Mouse (Mus musculus): ENCODE measurements around the gene Fance. TPM values are rescaled to one million over a fixed set of nuclear protein-coding genes. Genes with fewer than 3 reads are reported as not detected.

Gene Fance
- polyA plus RNA-seq, 1 experiment: 28.5 TPM

GRCm38 (mm10) chr17:28315611-28316160, 2.4 kb downstream of the Fance start:
- no peaks in the 10 kb centered on the region for H3K27me3 ChIP-seq (ENCODE audit: control insufficient read depth, insufficient read depth, insufficient read length)
- no peak overlapping the region for H3K4me3 ChIP-seq
- no peak for TF ChIP-seq REST (IDR thresholded peaks at IDR 0.05; ENCODE audit: insufficient read depth, insufficient read length)
- H3K79me2 ChIP-seq (ENCODE audit: control insufficient read depth, insufficient read depth): peaks cover 15% of the 10 kb centered on the region
- no peak overlapping the region for H3ac ChIP-seq (ENCODE audit: control insufficient read depth, insufficient read length)
- H3K36me3 ChIP-seq (ENCODE audit: control insufficient read depth, insufficient read depth): no peaks in the 10 kb centered on the region
- no peak overlapping the region for H3K4me2 ChIP-seq (ENCODE audit: low read depth)

DNA sequence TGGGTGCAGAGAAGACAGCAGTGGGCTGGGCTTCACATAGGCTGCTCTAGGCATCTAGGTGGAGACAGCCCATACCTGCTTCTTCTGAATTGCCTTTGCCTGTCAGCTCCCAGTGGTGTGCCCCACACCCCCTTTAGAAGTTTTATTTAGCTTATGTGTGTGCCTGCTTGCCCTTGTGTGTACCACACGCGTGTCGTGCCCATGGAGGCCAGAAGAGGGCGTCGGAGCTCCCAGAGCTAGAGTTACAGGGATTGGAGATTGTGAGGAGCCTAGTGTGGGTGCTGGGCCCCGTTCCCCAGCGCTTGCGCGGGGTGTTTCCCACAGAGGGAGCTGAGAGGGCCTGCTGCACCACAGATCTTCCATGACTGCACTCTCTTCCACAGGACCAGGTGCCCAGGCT, 3.2 kb downstream of the Fance start:
- Histone ChIP-seq H3K27me3 (ENCODE audit: control insufficient read depth, insufficient read depth, insufficient read length) (no peaks in the 10 kb centered on the region), H3K4me2 (ENCODE audit: low read depth) (no peak overlapping the region), H3K4me3 (no peak overlapping the region), H3K36me3 (ENCODE audit: control insufficient read depth, insufficient read depth) (no peaks in the 10 kb centered on the region), H3ac (ENCODE audit: control insufficient read depth, insufficient read length) (no peak overlapping the region), H3K79me2 (ENCODE audit: control insufficient read depth, insufficient read depth) (peaks cover 15% of the 10 kb centered on the region)
- TF ChIP-seq CEBPB (IDR thresholded peaks at IDR 0.05; ENCODE audit: insufficient read depth, poor library complexity, severe bottlenecking): no peak
- TF ChIP-seq MYOG (IDR thresholded peaks at IDR 0.05; ENCODE audit: control insufficient read depth in 1 of 3, insufficient read depth in 1 of 3, insufficient read length in 2 of 3, low read depth in 2 of 3): no peak
- TF ChIP-seq E2F4 (IDR thresholded peaks at IDR 0.05; ENCODE audit: insufficient read depth): no peak
- no peak for TF ChIP-seq POLR2AphosphoS2 (IDR thresholded peaks at IDR 0.05; ENCODE audit: insufficient read length, low read depth)
- no peak for TF ChIP-seq POLR2A (IDR thresholded peaks at IDR 0.05; ENCODE audit: insufficient read length, low read depth)
- TF ChIP-seq TCF12 (IDR thresholded peaks at IDR 0.05; ENCODE audit: insufficient read depth, poor library complexity, severe bottlenecking): no peak
- no peak for TF ChIP-seq USF1 (IDR thresholded peaks at IDR 0.05; ENCODE audit: low read depth)
- no peak for TF ChIP-seq MYOD1 (IDR thresholded peaks at IDR 0.05; ENCODE audit: control insufficient read depth in 1 of 3, insufficient read length in 2 of 3, low read depth in 2 of 3)
- TF ChIP-seq MAX (IDR thresholded peaks at IDR 0.05; ENCODE audit: low read depth): no peak
- no peak for TF ChIP-seq REST (IDR thresholded peaks at IDR 0.05; ENCODE audit: insufficient read depth, insufficient read length)
- TF ChIP-seq TCF3 (IDR thresholded peaks at IDR 0.05; ENCODE audit: insufficient read length, low read depth): no peak
- no peak for TF ChIP-seq SRF (IDR thresholded peaks at IDR 0.05; ENCODE audit: control insufficient read depth, insufficient read length, low read depth)

- no peak overlapping the region for H3K4me3 ChIP-seq
- no peak overlapping the region for H3ac ChIP-seq (ENCODE audit: control insufficient read depth, insufficient read length)
- H3K36me3 ChIP-seq (ENCODE audit: control insufficient read depth, insufficient read depth): no peaks in the 10 kb centered on the region
- H3K4me2 ChIP-seq (ENCODE audit: low read depth): no peak overlapping the region
- TF ChIP-seq E2F4 (IDR thresholded peaks at IDR 0.05; ENCODE audit: insufficient read depth) (no peak), POLR2A (IDR thresholded peaks at IDR 0.05; ENCODE audit: insufficient read length, low read depth) (no peak), MYOD1 (IDR thresholded peaks at IDR 0.05; ENCODE audit: control insufficient read depth in 1 of 3, insufficient read length in 2 of 3, low read depth in 2 of 3) (no peak), USF1 (IDR thresholded peaks at IDR 0.05; ENCODE audit: low read depth) (no peak), MAX (IDR thresholded peaks at IDR 0.05; ENCODE audit: low read depth) (no peak), MYOG (IDR thresholded peaks at IDR 0.05; ENCODE audit: control insufficient read depth in 1 of 3, insufficient read depth in 1 of 3, insufficient read length in 2 of 3, low read depth in 2 of 3) (no peak), TCF12 (IDR thresholded peaks at IDR 0.05; ENCODE audit: insufficient read depth, poor library complexity, severe bottlenecking) (no peak), SRF (IDR thresholded peaks at IDR 0.05; ENCODE audit: control insufficient read depth, insufficient read length, low read depth) (no peak), POLR2AphosphoS2 (IDR thresholded peaks at IDR 0.05; ENCODE audit: insufficient read length, low read depth) (no peak), CEBPB (IDR thresholded peaks at IDR 0.05; ENCODE audit: insufficient read depth, poor library complexity, severe bottlenecking) (no peak), REST (IDR thresholded peaks at IDR 0.05; ENCODE audit: insufficient read depth, insufficient read length) (no peak), TCF3 (IDR thresholded peaks at IDR 0.05; ENCODE audit: insufficient read length, low read depth) (no peak)
- H3K79me2 ChIP-seq (ENCODE audit: control insufficient read depth, insufficient read depth): peaks cover 15% of the 10 kb centered on the region
- no peaks in the 10 kb centered on the region for H3K27me3 ChIP-seq (ENCODE audit: control insufficient read depth, insufficient read depth, insufficient read length)
These were observed 3.8 kb downstream of the Fance start for GRCm38 (mm10) chr17:28317091-28317490.

GRCm38 (mm10) chr17:28317725-28318124, 4.4 kb downstream of the Fance start:
- TF ChIP-seq USF1 (IDR thresholded peaks at IDR 0.05; ENCODE audit: low read depth) (no peak), SRF (IDR thresholded peaks at IDR 0.05; ENCODE audit: control insufficient read depth, insufficient read length, low read depth) (no peak), TCF12 (IDR thresholded peaks at IDR 0.05; ENCODE audit: insufficient read depth, poor library complexity, severe bottlenecking) (no peak), POLR2A (IDR thresholded peaks at IDR 0.05; ENCODE audit: insufficient read length, low read depth) (no peak), TCF3 (IDR thresholded peaks at IDR 0.05; ENCODE audit: insufficient read length, low read depth) (no peak), REST (IDR thresholded peaks at IDR 0.05; ENCODE audit: insufficient read depth, insufficient read length) (no peak), MYOD1 (IDR thresholded peaks at IDR 0.05; ENCODE audit: control insufficient read depth in 1 of 3, insufficient read length in 2 of 3, low read depth in 2 of 3) (no peak), E2F4 (IDR thresholded peaks at IDR 0.05; ENCODE audit: insufficient read depth) (no peak), CEBPB (IDR thresholded peaks at IDR 0.05; ENCODE audit: insufficient read depth, poor library complexity, severe bottlenecking) (no peak), POLR2AphosphoS2 (IDR thresholded peaks at IDR 0.05; ENCODE audit: insufficient read length, low read depth) (no peak), MAX (IDR thresholded peaks at IDR 0.05; ENCODE audit: low read depth) (no peak), MYOG (IDR thresholded peaks at IDR 0.05; ENCODE audit: control insufficient read depth in 1 of 3, insufficient read depth in 1 of 3, insufficient read length in 2 of 3, low read depth in 2 of 3) (no peak)
- H3K36me3 ChIP-seq (ENCODE audit: control insufficient read depth, insufficient read depth): peaks cover 3% of the 10 kb centered on the region

GRCm38 (mm10) chr17:28321700-28322099, 8.4 kb downstream of the Fance start:
- H3K4me2 ChIP-seq (ENCODE audit: low read depth): no peak overlapping the region
- TF ChIP-seq POLR2A (IDR thresholded peaks at IDR 0.05; ENCODE audit: insufficient read length, low read depth) (no peak), TCF3 (IDR thresholded peaks at IDR 0.05; ENCODE audit: insufficient read length, low read depth) (no peak), CEBPB (IDR thresholded peaks at IDR 0.05; ENCODE audit: insufficient read depth, poor library complexity, severe bottlenecking) (no peak), USF1 (IDR thresholded peaks at IDR 0.05; ENCODE audit: low read depth) (no peak), REST (IDR thresholded peaks at IDR 0.05; ENCODE audit: insufficient read depth, insufficient read length) (no peak), TCF12 (IDR thresholded peaks at IDR 0.05; ENCODE audit: insufficient read depth, poor library complexity, severe bottlenecking) (no peak), MAX (IDR thresholded peaks at IDR 0.05; ENCODE audit: low read depth) (no peak), E2F4 (IDR thresholded peaks at IDR 0.05; ENCODE audit: insufficient read depth) (no peak)
- H3K79me2 ChIP-seq (ENCODE audit: control insufficient read depth, insufficient read depth): no peaks in the 10 kb centered on the region
- no peak overlapping the region for H3ac ChIP-seq (ENCODE audit: control insufficient read depth, insufficient read length)
- peaks cover 6% of the 10 kb centered on the region for H3K36me3 ChIP-seq (ENCODE audit: control insufficient read depth, insufficient read depth)
- no peaks in the 10 kb centered on the region for H3K27me3 ChIP-seq (ENCODE audit: control insufficient read depth, insufficient read depth, insufficient read length)
- no peak overlapping the region for H3K4me3 ChIP-seq

More at GRCm38 (mm10) chr17:28317725-28318124, 4.4 kb downstream of the Fance start:
- peaks cover 15% of the 10 kb centered on the region for H3K79me2 ChIP-seq (ENCODE audit: control insufficient read depth, insufficient read depth)
- no peaks in the 10 kb centered on the region for H3K27me3 ChIP-seq (ENCODE audit: control insufficient read depth, insufficient read depth, insufficient read length)
- no peak overlapping the region for H3K4me2 ChIP-seq (ENCODE audit: low read depth)
- no peak overlapping the region for H3K4me3 ChIP-seq
- no peak overlapping the region for H3ac ChIP-seq (ENCODE audit: control insufficient read depth, insufficient read length)

Data from myocyte (in vitro differentiated cells).